Mouse (Mus musculus): ENCODE results near the gene Ripor2.

DNA sequence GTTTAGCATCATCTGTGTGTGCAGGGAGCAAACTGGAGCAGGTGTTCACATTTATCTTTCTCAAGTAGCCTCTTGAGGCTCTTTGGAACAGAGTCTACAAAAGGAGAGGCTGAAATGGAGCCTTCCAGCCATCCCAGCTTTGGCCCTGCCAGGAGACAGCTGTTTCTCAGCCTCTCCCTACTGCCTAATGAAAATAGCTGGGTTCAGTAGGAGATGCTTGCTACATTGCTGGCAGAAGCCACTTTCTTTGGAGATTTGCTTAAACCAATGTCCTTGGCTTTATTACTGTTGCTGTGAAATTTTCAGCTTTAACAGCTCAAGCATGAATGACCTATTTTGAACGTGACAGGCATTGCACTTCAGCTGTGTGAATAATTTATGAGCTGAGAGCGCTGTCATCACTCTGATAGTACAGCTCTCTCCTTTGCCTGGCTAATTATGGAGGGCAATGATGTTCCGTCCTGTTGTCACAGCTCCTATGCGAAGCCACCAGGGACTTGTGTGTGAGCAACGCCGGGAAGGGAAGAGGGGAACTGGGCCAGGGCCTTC lies 47.2 kb downstream of the Ripor2 start:
- TF ChIP-seq CTCF (conservative IDR thresholded peaks at IDR 0.05 in 1 of 2, IDR thresholded peaks at IDR 0.05 in 1 of 2; ENCODE audit: low read depth in 2 of 2, low read length in 2 of 2) (no peak), ZMIZ1 (IDR thresholded peaks at IDR 0.05; ENCODE audit: low read depth, low read length) (no peak), HCFC1 (IDR thresholded peaks at IDR 0.05; ENCODE audit: low read depth, low read length) (no peak), MYC (IDR thresholded peaks at IDR 0.05; ENCODE audit: low read depth, low read length) (no peak), ETS1 (conservative IDR thresholded peaks at IDR 0.05; ENCODE audit: low read depth, low read length) (no peak), JUN (IDR thresholded peaks at IDR 0.05; ENCODE audit: insufficient read depth, low read depth, low read length) (no peak), POLR2A (IDR thresholded peaks at IDR 0.05; ENCODE audit: low read depth, low read length) (no peak)
